Mouse (Mus musculus) urinary bladder, postnatal 14 days (tissue): Measurements from ENCODE around the gene Gabrb2.
A peak's percentile ranks its signal among the peaks of the same experiment; 100 is the strongest.

Source experiments
- DNase-seq: peaks from one replicate; pipeline ENCODE4 v3.0.0; 2021; ENCODE audit warnings: low spot score

Gene Gabrb2

GRCm38 (mm10) chr11:42418996-42419782 lies at the start of gene Gabrb2:
Gabrb2 (plus strand) TSS chr11:42419757.
- DNase-seq = no peak

GRCm38 (mm10) chr11:42378983-42379382 lies 40.6 kb upstream of the Gabrb2 start:
- DNase-seq = no peak

GRCm38 (mm10) chr11:42386486-42386885 lies 33.1 kb upstream of the Gabrb2 start:
- peak; percentile 4 for DNase-seq

GRCm38 (mm10) chr11:42390682-42391290 lies 28.8 kb upstream of the Gabrb2 start:
- DNase-seq = no peak

- DNase-seq = no peak
Observed at GRCm38 (mm10) chr11:42393451-42393850, 26.1 kb upstream of the Gabrb2 start.

- no peak for DNase-seq
Observed at GRCm38 (mm10) chr11:42419791-42420633, 455 bp downstream of the Gabrb2 start.

- DNase-seq = peak; percentile 23
Observed at GRCm38 (mm10) chr11:42420634-42421470, 1.3 kb downstream of the Gabrb2 start.

GRCm38 (mm10) chr11:42423231-42423630 lies 3.7 kb downstream of the Gabrb2 start:
- DNase-seq = peak; percentile 26

GRCm38 (mm10) chr11:42431495-42431894 lies 11.9 kb downstream of the Gabrb2 start:
- DNase-seq = no peak

GRCm38 (mm10) chr11:42438978-42439377 lies 19.4 kb downstream of the Gabrb2 start:
- no peak for DNase-seq

GRCm38 (mm10) chr11:42443641-42444040 lies 24.1 kb downstream of the Gabrb2 start:
- no peak for DNase-seq

- no peak for DNase-seq
Observed at GRCm38 (mm10) chr11:42448929-42449328, 29.4 kb downstream of the Gabrb2 start.

GRCm38 (mm10) chr11:42464136-42464535 lies 44.6 kb downstream of the Gabrb2 start:
- DNase-seq = no peak

GRCm38 (mm10) chr11:42468381-42468780 lies 48.8 kb downstream of the Gabrb2 start:
- no peak for DNase-seq

- no peak for DNase-seq
Observed at GRCm38 (mm10) chr11:42474523-42474922, 55.0 kb downstream of the Gabrb2 start.

- no peak for DNase-seq
Observed at GRCm38 (mm10) chr11:42487625-42488024, 68.1 kb downstream of the Gabrb2 start.

- no peak for DNase-seq
Observed at GRCm38 (mm10) chr11:42501166-42501565, 81.6 kb downstream of the Gabrb2 start.

- no peak for DNase-seq
Observed at GRCm38 (mm10) chr11:42505436-42505835, 85.9 kb downstream of the Gabrb2 start.

GRCm38 (mm10) chr11:42505911-42506310 lies 86.4 kb downstream of the Gabrb2 start:
- DNase-seq = no peak

- DNase-seq = no peak
Observed at GRCm38 (mm10) chr11:42521960-42522359, 102.4 kb downstream of the Gabrb2 start.

GRCm38 (mm10) chr11:42528226-42528881 lies 108.8 kb downstream of the Gabrb2 start:
- no peak for DNase-seq
